Mouse (Mus musculus) forebrain, embryonic 12.5 days (tissue): Measurements from ENCODE around the gene Lemd1. TPM values are rescaled to one million over a fixed set of nuclear protein-coding genes. Genes with fewer than 3 reads are reported as not detected.

Source experiments
- ATAC-seq: fragments of 200-750 bp; cut with Nextera tagmentation; 2 replicates; pipeline ENCODE4 v1.8.0; 2017; ENCODE audit warnings: moderate TSS enrichment; ENCODE audit not compliant: low FRiP score
- H3K27ac ChIP-seq: fragments of 300-500 bp; sonication (generic); 2 replicates; pipeline ENCODE4 v1.5.1; 2016; ENCODE audit warnings: mild to moderate bottlenecking
- H3K27me3 ChIP-seq: fragments of 300-500 bp; sonication (generic); 2 replicates; pipeline ENCODE4 v1.6.1; 2016; ENCODE audit warnings: mild to moderate bottlenecking
- H3K36me3 ChIP-seq: fragments of 300-500 bp; sonication (generic); replicated peaks from 2 replicates; pipeline ENCODE4 v1.6.1; 2016; ENCODE audit warnings: mild to moderate bottlenecking
- H3K4me1 ChIP-seq: fragments of 300-500 bp; sonication (generic); 2 replicates; pipeline ENCODE4 v1.6.1; 2016
- H3K4me2 ChIP-seq: fragments of 300-500 bp; sonication (generic); 2 replicates; pipeline ENCODE4 v1.6.1; 2016; ENCODE audit warnings: mild to moderate bottlenecking, moderate library complexity
- H3K4me3 ChIP-seq: fragments of 300-500 bp; sonication (generic); replicated peaks from 2 replicates; pipeline ENCODE4 v1.5.1; 2016; ENCODE audit warnings: mild to moderate bottlenecking
- H3K9ac ChIP-seq: fragments of 300-500 bp; sonication (generic); 2 replicates; pipeline ENCODE4 v1.6.1; 2016; ENCODE audit warnings: mild to moderate bottlenecking
- H3K9me3 ChIP-seq: fragments of 300-500 bp; sonication (generic); 2 replicates; pipeline ENCODE4 v1.6.1; 2016
- WGBS: fragments of 180-500 bp; shearing (Covaris S2); methylation state at CpG from one replicate; pipeline ENCODE4 v1.1.7; 2016; 5-methylcytosine and 5-hydroxymethylcytosine counted together
- polyA plus RNA-seq: library from polyadenylated mRNA; unstranded; fragments of >200 nt; fragmentation: Nextera tagmentation; extraction: Ambion mirVana; gene quantifications from 2 replicates; pipeline ENCODE4 v1.2.1, GENCODE M21; 2016

The Lemd1 gene
- polyA plus RNA-seq, 1 experiment from 2014 or later: 12.3 TPM

DNA sequence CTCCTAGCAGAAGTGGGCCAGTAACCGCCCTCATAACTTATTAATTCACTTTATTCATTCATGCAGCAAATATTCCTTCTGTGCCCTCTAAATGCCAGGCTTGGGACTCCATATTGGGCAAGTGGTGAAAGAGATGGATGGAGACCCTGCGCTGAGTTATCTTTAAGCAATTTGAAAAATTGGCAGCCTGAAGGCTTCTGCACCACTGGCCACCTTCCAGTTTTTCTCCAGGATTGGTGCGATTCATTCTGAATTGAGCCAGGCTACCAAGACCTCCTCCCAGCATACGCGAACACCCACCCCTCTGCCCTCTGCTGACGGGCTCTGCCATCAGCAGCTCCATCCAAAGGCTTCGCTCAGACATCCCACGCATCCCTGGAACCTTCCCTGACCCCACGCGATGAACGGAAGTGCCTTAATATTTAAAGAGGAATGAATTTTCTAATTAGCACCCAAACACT is 96.8 kb downstream of the Lemd1 start:
- Histone ChIP-seq H3K27me3 (peaks cover 18% of the 10 kb centered on the region), H3K36me3 (no peaks in the 10 kb centered on the region), H3K4me1 (peaks cover 70% of the 10 kb centered on the region), H3K4me3 (no peak overlapping the region), H3K9me3 (no peaks in the 10 kb centered on the region), H3K27ac (peak overlapping the region; percentile 13; the same call in 1 of the 2 replicates), H3K9ac (no peak overlapping the region), H3K4me2 (no peak overlapping the region)
- 10% methylated on average over 11 of the region's 11 CpGs for WGBS
- no peak for ATAC-seq

DNA sequence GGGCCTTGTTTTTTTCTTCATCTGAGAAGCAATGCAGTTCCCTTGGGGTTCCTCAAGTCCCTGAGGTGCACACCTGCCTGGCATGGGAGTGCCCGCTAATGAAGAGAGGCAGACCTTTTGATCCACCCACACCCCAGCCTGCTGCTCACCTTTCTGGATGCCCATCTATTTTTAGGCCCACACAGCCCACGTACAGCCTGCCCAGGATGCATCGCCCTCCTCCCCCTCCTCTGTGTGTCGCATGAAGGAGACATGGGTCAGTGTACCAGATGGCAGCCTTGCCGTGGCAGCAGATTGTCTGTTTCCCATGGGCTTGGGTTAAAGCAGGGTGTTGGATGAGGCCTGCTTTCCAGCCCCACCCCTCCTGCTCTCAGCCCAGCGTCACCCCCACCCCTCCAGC is 98.7 kb downstream of the Lemd1 start:
- ATAC-seq: 0 out of 2 replicates have a peak, but pooled peaks have one; percentile 25
- peaks cover 61% of the 10 kb centered on the region for H3K4me1 ChIP-seq
- no peak overlapping the region for H3K4me3 ChIP-seq
- no peaks in the 10 kb centered on the region for H3K36me3 ChIP-seq
- H3K4me2 ChIP-seq: no peak overlapping the region
- no peaks in the 10 kb centered on the region for H3K9me3 ChIP-seq
- H3K27ac ChIP-seq: no peak overlapping the region
- H3K27me3 ChIP-seq: peaks cover 21% of the 10 kb centered on the region
- WGBS: 73% methylated on average over 6 of the region's 6 CpGs
- H3K9ac ChIP-seq: no peak overlapping the region

- Histone ChIP-seq H3K9me3 (no peaks in the 10 kb centered on the region), H3K4me1 (peaks cover 61% of the 10 kb centered on the region), H3K36me3 (no peaks in the 10 kb centered on the region), H3K4me2 (peak overlapping the region; percentile 21; the same call in 1 of the 2 replicates), H3K27me3 (peaks cover 23% of the 10 kb centered on the region), H3K9ac (no peak overlapping the region), H3K27ac (peak overlapping the region; percentile 79), H3K4me3 (no peak overlapping the region)
- 27% methylated on average over 11 of the region's 11 CpGs for WGBS
- ATAC-seq: peak; percentile 33
Measured at GRCm38 (mm10) chr1:132290921-132291675, 99.9 kb downstream of the Lemd1 start.

DNA sequence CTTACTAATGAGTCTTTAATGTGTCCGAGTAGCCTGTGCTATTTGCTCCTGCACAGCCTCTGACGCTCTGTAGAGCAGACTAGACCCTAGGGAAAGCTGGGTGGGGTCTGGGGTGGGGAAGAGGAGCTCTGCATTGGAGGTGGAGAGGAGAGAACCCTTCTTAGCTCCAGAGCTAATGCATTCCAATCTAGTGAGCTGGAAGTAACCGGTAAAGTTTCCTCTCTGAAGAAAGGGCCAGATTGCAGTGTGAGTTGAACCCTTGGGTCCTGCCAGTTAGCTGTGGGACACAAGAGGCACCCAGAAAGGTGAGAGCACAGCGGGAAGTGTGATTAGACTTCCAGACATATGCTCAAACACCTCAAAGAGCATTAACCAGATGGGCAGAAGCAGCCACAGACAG is 100.5 kb downstream of the Lemd1 start:
- Histone ChIP-seq H3K4me1 (peaks cover 56% of the 10 kb centered on the region), H3K4me3 (no peak overlapping the region), H3K27me3 (peaks cover 23% of the 10 kb centered on the region), H3K27ac (peak overlapping the region; percentile 79), H3K36me3 (no peaks in the 10 kb centered on the region), H3K9ac (no peak overlapping the region), H3K4me2 (peak overlapping the region; percentile 21; the same call in 1 of the 2 replicates), H3K9me3 (no peaks in the 10 kb centered on the region)
- WGBS: 18% methylated on average over 4 of the region's 4 CpGs
- ATAC-seq: peak; percentile 15; the same call in 1 of the 2 replicates

- Histone ChIP-seq H3K27me3 (peaks cover 23% of the 10 kb centered on the region), H3K4me1 (peaks cover 57% of the 10 kb centered on the region), H3K4me3 (no peak overlapping the region), H3K36me3 (no peaks in the 10 kb centered on the region), H3K27ac (peak overlapping the region; percentile 79), H3K9ac (no peak overlapping the region), H3K9me3 (no peaks in the 10 kb centered on the region), H3K4me2 (peak overlapping the region; percentile 22)
- ATAC-seq: no peak; the same call in 1 of the 2 replicates
- 18% methylated on average over 21 of the region's 21 CpGs for WGBS
Measured at GRCm38 (mm10) chr1:132292318-132293129, 101.3 kb downstream of the Lemd1 start.

DNA sequence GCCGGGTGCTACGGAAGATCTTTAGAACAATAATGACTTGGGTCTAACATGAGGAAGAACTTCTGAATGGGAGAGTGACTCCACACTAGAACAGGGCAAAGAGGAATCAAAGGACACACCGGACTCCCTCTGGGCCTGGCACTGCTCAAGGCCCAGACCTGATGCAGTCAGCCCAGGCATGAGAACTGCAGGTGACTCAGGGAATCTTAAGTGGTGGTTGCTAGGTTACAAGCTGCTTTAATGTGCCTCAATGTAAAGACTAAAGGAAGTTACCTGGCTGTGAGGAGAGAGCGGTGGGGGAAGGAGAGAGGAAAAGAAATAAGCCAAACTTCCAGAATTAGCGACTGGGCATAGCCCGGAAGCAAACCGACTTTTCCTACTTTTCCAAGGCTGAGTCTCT is 104.3 kb downstream of the Lemd1 start:
- 65% methylated on average over 7 of the region's 7 CpGs for WGBS
- Histone ChIP-seq H3K4me1 (peaks cover 58% of the 10 kb centered on the region), H3K9me3 (no peaks in the 10 kb centered on the region), H3K27ac (no peak overlapping the region), H3K4me2 (no peak overlapping the region), H3K27me3 (peaks cover 48% of the 10 kb centered on the region), H3K36me3 (no peaks in the 10 kb centered on the region), H3K4me3 (no peak overlapping the region), H3K9ac (no peak overlapping the region)
- no peak for ATAC-seq

- Histone ChIP-seq H3K4me2 (no peak overlapping the region), H3K9me3 (no peaks in the 10 kb centered on the region), H3K9ac (no peak overlapping the region), H3K27ac (no peak overlapping the region), H3K27me3 (peaks cover 48% of the 10 kb centered on the region), H3K36me3 (no peaks in the 10 kb centered on the region), H3K4me1 (peaks cover 53% of the 10 kb centered on the region), H3K4me3 (no peak overlapping the region)
- ATAC-seq: no peak
- 69% methylated on average over 3 of the region's 3 CpGs for WGBS
Measured at GRCm38 (mm10) chr1:132296051-132296450, 104.8 kb downstream of the Lemd1 start.

DNA sequence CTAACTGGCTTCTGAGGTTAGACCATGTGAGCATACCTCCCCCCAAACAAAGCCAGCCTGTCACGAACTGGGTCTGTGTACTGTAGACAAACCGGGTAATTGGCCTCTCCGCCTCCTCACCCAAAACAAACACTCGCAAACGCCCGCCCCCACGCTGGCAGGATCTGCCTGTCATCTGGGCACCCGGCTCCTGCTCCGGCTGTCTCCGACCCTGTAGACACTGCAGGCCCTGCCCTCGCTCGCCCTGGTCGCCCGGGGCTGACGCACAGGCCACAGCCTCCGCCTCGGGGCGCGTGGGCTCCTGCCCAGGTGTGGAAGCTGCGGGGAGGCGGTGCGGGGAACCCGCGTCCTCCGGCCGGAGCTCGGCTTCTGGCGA is 107.2 kb downstream of the Lemd1 start, which contains the start of gene Klhdc8a:
Klhdc8a (plus strand) TSS at position 202 of the 376 bp plus-strand sequence.
- 0% methylated on average over 28 of the region's 28 CpGs for WGBS
- Histone ChIP-seq H3K36me3 (no peaks in the 10 kb centered on the region), H3K27ac (peak within 1 kb of the TSS; percentile 57), H3K27me3 (peaks cover 60% of the 10 kb centered on the region), H3K9me3 (no peaks in the 10 kb centered on the region), H3K4me3 (peak within 1 kb of the TSS; percentile 65), H3K9ac (peak within 1 kb of the TSS; percentile 79), H3K4me2 (peak within 1 kb of the TSS; percentile 100), H3K4me1 (peaks cover 43% of the 10 kb centered on the region)
- ATAC-seq: peak; percentile 60

- Histone ChIP-seq H3K27me3 (peaks cover 64% of the 10 kb centered on the region), H3K9ac (peak overlapping the region; percentile 79), H3K9me3 (no peaks in the 10 kb centered on the region), H3K27ac (peak overlapping the region; percentile 57), H3K4me2 (peak overlapping the region; percentile 100), H3K36me3 (no peaks in the 10 kb centered on the region), H3K4me3 (peak overlapping the region; percentile 65), H3K4me1 (peaks cover 46% of the 10 kb centered on the region)
- ATAC-seq: peak; percentile 76
- 1% methylated on average over 69 of the region's 71 CpGs for whole genome bisulfite sequencing
Measured at GRCm38 (mm10) chr1:132298801-132299464, 107.7 kb downstream of the Lemd1 start.

- Histone ChIP-seq H3K9ac (no peak overlapping the region), H3K27me3 (peaks cover 61% of the 10 kb centered on the region), H3K4me1 (peaks cover 50% of the 10 kb centered on the region), H3K4me3 (peak overlapping the region; percentile 65), H3K27ac (no peak overlapping the region), H3K9me3 (no peaks in the 10 kb centered on the region), H3K36me3 (no peaks in the 10 kb centered on the region), H3K4me2 (peak overlapping the region; percentile 100; the same call in 1 of the 2 replicates)
- ATAC-seq: no peak
- WGBS: 78% methylated on average over 5 of the region's 5 CpGs
Measured at GRCm38 (mm10) chr1:132299744-132300143, 108.5 kb downstream of the Lemd1 start.

DNA sequence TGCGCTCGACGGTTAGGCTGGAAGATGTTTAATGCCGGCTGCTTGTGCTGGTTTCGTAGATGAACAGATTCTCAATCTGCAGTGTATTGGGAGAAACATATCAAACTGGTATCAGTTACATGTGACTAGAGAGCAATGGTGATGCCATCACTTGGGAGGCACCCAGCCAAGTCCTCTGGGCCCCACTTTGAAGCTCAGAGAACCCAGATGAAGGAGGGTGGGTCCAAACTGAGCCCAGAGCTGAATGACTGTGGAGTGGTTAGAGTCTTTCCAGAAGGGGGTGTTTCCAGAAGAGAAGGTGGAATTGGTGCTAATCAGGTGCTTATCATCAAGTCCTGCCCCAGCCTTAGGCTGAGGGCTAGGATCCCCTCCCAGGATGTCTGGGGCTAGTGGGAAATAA is 110.0 kb downstream of the Lemd1 start:
- ATAC-seq: no peak
- 93% methylated on average over 5 of the region's 5 CpGs for WGBS
- no peak overlapping the region for H3K4me2 ChIP-seq
- H3K27me3 ChIP-seq: peaks cover 60% of the 10 kb centered on the region
- no peaks in the 10 kb centered on the region for H3K9me3 ChIP-seq
- no peak overlapping the region for H3K9ac ChIP-seq
- peaks cover 52% of the 10 kb centered on the region for H3K4me1 ChIP-seq
- H3K4me3 ChIP-seq: no peak overlapping the region
- H3K36me3 ChIP-seq: no peaks in the 10 kb centered on the region
- no peak overlapping the region for H3K27ac ChIP-seq

GRCm38 (mm10) chr1:132302341-132302866 is 111.2 kb downstream of the Lemd1 start:
- no peak overlapping the region for H3K27ac ChIP-seq
- H3K36me3 ChIP-seq: no peaks in the 10 kb centered on the region
- no peak overlapping the region for H3K9ac ChIP-seq
- no peaks in the 10 kb centered on the region for H3K9me3 ChIP-seq
- no peak overlapping the region for H3K4me2 ChIP-seq
- peaks cover 46% of the 10 kb centered on the region for H3K4me1 ChIP-seq
- H3K27me3 ChIP-seq: peaks cover 61% of the 10 kb centered on the region
- ATAC-seq: no peak
- WGBS: 92% methylated on average over 9 of the region's 9 CpGs
- no peak overlapping the region for H3K4me3 ChIP-seq
